Mouse (Mus musculus) frontal cortex, postnatal 10 days (tissue): ENCODE data around the gene Senp1.

ENCODE experiments used
- DNase-seq, 2 experiments: peaks; one replicate each; pipeline ENCODE4 v3.0.0; 2022; ENCODE audit warnings: low spot score in 2 of 2, mixed read lengths in 1 of 2

The Senp1 gene

DNA sequence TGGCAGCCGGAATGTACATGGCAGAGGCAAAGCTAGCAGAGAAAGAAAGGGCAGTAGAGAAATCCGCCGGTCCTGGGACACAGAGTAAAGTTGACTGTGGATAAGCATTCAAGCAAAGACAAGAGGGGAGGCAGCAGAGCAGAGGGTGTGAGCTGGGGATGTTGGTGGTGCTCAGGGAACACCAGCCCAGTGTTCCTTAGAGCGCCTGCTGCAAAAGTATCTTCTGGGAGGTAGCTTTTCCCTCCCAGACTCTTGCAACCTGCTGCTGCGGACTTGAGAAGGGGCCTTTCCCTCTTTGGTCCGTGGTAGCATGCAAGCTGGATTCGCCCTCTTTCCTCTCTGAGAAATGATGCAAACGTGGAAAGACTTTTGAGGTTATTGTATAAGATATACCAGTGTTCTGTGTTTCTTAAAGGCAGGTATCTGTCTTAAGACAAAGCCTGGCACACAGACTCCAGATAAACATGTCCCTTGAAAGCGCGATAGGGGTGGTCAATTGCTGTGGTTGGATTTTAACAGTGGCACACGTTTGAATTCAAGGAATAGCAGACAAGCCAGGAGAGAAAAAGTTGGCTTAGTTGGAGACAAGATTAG, 14.3 kb upstream of the Senp1 start:
- DNase-seq, result no peak

DNA sequence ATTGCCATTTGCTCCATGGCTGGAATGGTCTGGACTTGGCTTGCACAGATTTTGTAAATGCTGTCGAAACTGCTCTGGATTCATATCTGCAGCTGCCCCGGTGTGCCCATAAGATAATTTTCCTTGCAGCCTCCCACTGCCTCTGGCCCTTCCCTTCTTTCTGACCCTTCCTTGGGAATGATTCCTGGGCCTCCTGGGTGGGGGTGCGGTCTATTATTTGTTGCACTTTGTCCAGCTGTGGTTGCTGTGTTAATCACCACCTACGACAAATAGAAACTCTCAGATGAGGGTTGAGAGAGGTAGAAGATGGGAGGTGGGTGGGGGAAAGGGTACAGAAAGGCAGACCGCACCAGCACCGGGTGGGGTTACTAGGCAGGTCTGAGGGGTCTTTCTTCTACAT, 13.7 kb upstream of the Senp1 start:
- DNase-seq, result no peak

DNA sequence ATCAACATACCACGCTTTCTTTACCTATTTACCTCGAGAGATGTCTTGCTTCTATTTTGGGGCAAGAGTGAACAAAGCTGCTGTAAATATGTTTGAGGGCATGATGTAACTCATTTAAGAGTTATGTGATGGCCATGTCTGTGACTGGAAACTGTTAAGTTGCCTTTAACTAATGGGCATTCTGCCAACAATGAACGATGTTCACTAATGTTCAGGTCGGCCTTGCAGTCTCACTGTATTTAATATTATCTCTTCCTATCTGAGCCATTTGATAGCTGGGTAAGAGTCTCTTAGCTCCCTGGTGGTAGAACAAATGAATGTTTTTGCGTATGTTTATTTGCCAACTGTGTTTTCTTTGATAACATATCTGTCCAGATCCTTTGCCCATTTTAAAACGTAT, 13.0 kb upstream of the Senp1 start:
- no peak for DNase-seq

- no peak for DNase-seq
These were observed 8.9 kb upstream of the Senp1 start for GRCm38 (mm10) chr15:98102401-98102800.

GRCm38 (mm10) chr15:98098519-98098918, 5.0 kb upstream of the Senp1 start:
- DNase-seq, result no peak

- no peak for DNase-seq
These were observed 3.4 kb upstream of the Senp1 start for GRCm38 (mm10) chr15:98096957-98097356.

- DNase-seq, result no peak
These were observed 1.4 kb upstream of the Senp1 start for GRCm38 (mm10) chr15:98094905-98095304.

GRCm38 (mm10) chr15:98092372-98093120, 998 bp downstream of the Senp1 start, which contains the start of gene Pfkm:
TSS of gene Pfkm (plus strand) at chr15:98092589.
- no peak for DNase-seq

GRCm38 (mm10) chr15:98091841-98092240, 1.7 kb downstream of the Senp1 start:
- DNase-seq, result no peak

- no peak for DNase-seq
These were observed 3.9 kb downstream of the Senp1 start for GRCm38 (mm10) chr15:98089421-98090183.

GRCm38 (mm10) chr15:98088889-98089288, 4.7 kb downstream of the Senp1 start:
- DNase-seq, result no peak

DNA sequence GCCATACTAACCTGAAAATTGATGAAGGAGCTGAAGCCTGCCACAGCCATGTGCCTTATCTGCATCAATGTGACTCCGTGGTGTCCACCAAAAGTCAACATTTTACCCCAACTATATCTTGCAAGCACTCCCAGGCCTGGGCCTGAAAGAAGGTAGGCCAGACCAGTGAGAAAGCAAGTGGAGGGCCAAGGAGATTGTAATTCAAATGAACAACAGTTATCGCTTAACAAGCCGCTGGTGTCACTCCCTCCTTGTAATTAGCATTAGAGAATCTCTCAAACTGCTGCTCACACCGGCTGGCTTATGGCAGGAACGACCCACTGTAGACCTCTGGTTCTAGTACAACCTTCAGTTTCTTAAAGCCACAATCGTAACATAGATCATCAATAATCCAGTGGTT, 16.6 kb downstream of the Senp1 start:
- no peak for DNase-seq

DNA sequence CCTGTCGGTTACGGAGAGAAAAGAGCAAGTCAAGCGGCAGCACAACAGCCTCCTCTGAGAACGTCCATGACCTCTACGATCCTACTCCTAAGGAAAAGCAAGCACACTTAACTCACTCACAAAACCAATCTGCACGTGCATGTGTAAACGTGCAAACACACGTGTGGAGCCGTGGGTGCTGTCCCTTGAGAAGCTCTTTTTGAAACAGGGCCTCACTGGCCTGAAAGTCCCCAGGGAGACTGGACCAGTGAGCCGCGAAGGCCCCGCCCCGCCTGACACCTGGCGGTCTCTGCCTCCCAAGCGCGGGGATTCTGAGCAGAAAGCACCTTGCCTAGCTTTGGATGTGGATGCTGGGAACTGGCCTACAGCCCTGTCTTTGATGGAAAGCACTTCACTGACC, 18.5 kb downstream of the Senp1 start:
- DNase-seq, result no peak

GRCm38 (mm10) chr15:98074521-98074920, 19.0 kb downstream of the Senp1 start:
- no peak for DNase-seq

- DNase-seq, result no peak
These were observed 23.2 kb downstream of the Senp1 start for GRCm38 (mm10) chr15:98070376-98070775.

- DNase-seq, result no peak
These were observed 23.8 kb downstream of the Senp1 start for GRCm38 (mm10) chr15:98069566-98070245.

DNA sequence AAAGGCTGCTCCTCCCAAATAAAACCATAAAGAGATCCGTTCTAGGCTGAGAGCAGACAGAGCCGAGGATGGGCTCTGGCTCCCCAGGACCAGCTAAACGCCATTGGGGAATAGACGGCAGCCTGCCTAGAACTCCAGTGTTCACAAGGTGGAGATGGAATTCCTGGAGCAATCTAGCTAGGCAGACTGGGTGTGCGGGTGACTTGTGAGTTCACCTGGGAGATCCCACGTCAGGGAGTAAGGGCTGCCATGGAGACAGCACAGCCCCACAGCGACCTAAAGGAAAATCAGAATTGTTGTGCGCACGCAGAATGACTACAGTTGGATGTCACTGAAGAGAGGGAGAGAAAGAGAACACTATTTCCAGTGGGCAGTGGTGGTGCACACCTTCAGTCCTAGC, 25.0 kb downstream of the Senp1 start:
- DNase-seq, result no peak

DNA sequence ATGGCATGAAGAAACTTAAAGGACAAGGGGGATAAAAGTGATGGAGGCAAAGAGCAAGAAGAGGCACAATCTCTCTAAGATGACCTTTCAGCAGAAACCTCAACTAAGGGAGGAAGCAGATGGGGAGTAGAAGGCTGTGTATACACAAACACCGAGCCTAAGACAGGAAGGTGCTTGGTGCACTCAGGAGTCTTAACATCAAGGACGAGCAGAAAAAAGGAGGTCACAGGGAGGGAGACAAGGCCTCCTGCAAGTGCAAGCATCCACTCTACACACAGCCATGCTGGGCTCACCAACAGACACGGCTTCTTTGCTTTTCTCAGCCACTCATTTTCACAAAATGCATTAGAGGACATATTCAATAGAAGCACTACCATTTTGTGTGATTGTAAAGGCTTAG, 26.1 kb downstream of the Senp1 start:
- no peak for DNase-seq

- DNase-seq, result no peak
These were observed 26.9 kb downstream of the Senp1 start for GRCm38 (mm10) chr15:98066602-98067001.

DNA sequence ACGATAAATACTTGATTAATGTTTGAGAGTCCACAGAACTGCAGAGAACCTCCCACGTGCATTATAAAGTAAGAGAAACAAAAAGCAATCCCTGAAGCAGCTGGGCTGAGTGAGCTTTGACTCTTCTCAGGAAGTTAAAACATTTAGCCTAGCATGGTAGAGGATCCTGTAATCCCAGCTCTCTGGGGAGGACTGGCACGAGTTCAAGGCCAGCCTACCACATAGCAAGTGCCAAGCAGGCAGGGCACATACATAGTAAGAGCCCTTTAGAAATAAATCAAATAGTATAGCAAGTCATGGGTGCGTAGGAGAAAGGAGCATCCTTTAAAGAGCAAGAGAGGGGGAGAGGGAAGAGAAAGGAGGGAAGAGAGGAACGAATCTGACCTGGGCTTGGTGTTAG, 27.7 kb downstream of the Senp1 start:
- no peak for DNase-seq

DNA sequence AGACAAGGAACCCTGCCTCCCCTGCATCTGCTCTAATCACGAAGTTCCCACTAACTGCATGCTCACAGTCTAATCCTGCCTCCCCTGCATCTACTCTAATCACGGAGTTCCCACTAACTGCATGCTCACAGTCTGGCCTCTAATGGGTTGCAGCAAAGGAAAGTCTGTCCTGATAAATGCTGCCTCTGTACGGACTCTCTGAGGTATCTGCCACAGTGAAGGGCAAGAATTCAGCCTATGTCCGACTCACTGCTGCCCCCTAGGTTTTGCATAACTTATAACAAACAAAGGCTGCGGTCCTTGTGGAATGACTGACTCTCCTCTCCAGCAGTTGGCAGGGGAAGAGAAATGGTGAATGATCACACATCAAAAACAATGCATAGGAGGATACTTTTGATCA, 38.3 kb downstream of the Senp1 start:
- no peak for DNase-seq

DNA sequence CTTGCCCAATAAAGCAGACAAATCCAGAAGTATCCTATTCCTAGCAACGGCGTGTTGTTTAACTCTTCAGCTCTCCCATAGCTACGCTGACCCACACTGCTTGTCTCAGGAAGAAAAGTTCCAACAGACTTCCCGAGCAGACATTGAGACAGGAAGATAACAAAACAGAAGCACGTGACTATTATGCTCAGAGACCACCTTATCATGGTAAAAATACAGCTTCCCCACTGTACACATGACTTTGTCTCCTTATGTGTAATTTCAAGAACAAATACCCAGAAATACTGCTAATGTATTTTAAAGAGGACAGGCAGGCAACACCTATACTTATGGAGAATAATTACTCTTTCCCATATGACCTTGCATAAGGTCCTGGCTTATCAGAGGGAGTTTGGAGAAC, 41.9 kb downstream of the Senp1 start:
- DNase-seq, result no peak
